Mouse (Mus musculus): Measurements from ENCODE around the gene Rnf10.

Rnf10 gene

GRCm38 (mm10) chr5:115203735-115204561, 68.8 kb downstream of the Rnf10 start:
- DNase-seq (ENCODE audit: low spot score in 2 of 2): no peak

GRCm38 (mm10) chr5:115194626-115195221, 78.0 kb downstream of the Rnf10 start:
- no peak for DNase-seq (ENCODE audit: low spot score in 2 of 2)

- peak in 1 of 2 experiments; percentile 35 for DNase-seq (ENCODE audit: low spot score in 2 of 2)
These were observed 78.8 kb downstream of the Rnf10 start, which contains the start of gene Cabp1 for GRCm38 (mm10) chr5:115193669-115194625. Cabp1 (minus strand) TSS chr5:115194381.

GRCm38 (mm10) chr5:115193226-115193625, 79.5 kb downstream of the Rnf10 start:
- DNase-seq (ENCODE audit: low spot score in 2 of 2): peak in 1 of 2 experiments; percentile 50

- no peak for DNase-seq (ENCODE audit: low spot score in 2 of 2)
These were observed 79.9 kb downstream of the Rnf10 start for GRCm38 (mm10) chr5:115192828-115193195.

GRCm38 (mm10) chr5:115191880-115192827, 80.5 kb downstream of the Rnf10 start:
- no peak for DNase-seq (ENCODE audit: low spot score in 2 of 2)
